Mouse (Mus musculus) cerebellum, postnatal 36 days (tissue): ENCODE results near the gene Olfr1274-ps.
"Not testable (repeated sequence)": the region's sequence is repeated elsewhere in the genome, so short reads cannot be mapped to it uniquely, and the experiment has no call there.

ENCODE experiments used
- DNase-seq, 2 experiments: peaks; one replicate each; pipeline ENCODE4 v3.0.0; 2021 to 2022; ENCODE audit warnings: mixed read lengths in 2 of 2

Gene Olfr1274-ps

DNA sequence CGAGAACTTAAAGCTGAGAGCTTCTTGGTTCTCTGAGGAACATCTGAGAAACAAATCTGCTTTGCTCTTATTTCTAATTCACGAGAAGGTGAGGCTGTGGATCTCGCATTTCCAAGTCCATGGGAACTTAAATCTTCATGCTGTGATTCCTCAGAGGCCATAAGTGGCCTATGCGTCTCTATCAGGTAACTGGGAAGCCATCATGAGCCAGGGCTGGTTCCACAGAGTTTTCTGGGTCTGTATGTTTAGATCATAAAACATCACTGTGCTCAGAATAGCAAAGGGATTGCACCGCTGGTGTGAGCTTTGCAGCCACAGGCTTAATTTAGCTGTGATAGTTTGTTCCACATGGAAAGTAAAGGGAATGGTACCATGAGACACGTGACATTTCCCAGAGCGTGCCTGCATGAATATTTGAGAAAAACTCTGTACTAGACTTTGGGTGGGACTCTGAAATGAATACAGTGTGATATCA lies at the start of gene Olfr1274-ps:
Gene Olfr1274-ps (plus strand): TSS at position 51 of the 475 bp plus-strand sequence.
- DNase-seq: not testable (repeated sequence)

DNA sequence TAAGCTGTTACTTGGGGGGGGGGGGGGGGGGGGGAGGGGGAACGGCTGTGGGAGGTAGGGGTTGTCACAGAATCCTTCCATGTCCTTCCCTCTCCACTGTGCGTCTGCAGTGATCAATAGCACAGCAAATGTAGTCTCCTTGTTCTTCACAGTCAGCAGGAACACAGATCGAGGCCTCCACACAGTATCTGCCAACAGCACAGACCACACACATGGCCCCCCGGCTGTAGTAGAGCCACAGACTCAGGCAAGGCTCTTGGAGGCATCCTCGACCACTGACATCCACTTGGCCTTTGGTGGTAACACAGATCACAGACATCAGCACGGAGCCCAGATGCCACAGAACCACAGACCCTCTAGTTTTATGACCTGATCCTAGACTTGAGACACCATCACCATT lies 47.4 kb upstream of the Olfr1274-ps start:
- not testable (repeated sequence) for DNase-seq

DNA sequence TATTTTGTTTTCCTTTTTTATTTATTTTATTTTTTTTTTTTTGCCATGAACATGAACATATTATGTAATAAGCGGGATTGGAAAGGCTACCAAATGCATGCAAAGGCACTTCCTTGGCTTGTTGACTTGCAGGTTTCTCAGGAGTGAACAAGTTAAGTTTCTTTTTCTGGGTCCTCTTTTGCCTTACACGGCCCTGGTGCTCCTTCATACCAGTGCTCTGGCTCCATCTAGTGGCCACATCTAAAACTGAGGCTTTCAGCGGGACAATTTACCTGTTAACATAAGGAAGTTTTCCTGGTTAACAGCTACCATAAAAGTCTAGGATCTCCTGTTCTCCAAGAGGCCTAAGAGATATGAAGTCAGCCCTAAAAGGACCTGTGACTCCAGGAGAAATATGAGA lies 46.9 kb upstream of the Olfr1274-ps start:
- not testable (repeated sequence) for DNase-seq

DNA sequence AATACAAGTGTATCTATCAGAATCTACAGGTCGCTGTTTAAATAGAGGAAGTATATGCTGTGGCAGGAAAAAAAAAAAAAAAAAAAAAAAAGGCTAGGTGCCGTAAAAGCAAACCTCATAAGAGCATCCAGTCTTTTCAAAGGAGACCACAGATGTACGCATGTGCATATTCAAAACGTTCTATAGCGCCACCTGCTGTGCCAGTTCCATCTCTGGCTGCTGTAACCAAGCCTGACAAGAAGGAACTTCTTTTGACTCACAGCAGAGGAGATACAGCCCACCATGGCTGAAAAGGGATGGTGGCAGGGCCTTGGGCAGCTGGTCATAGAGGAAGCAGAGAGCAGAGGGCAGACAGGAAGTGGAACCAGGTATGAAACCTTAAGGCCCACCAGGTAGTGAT lies 39.3 kb upstream of the Olfr1274-ps start:
- DNase-seq: not testable (repeated sequence)

DNA sequence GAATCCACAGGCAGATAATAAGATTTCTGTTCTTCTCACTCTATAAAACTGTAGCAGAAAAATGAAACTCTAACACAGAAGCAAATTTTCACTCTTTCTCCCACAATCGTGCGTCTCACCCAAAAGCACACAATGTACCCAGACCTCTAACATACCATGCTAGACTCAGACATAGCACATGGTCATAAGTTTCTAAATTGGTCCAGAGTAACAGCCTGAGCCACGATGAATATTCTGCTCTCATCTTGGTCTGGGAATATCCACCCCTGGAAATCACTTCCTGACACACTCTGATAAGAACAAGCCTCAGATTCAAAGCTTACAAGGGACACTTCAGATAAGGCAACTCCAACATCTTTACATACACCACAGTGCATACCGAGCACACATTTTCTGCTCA lies 38.3 kb upstream of the Olfr1274-ps start:
- DNase-seq: not testable (repeated sequence)

DNA sequence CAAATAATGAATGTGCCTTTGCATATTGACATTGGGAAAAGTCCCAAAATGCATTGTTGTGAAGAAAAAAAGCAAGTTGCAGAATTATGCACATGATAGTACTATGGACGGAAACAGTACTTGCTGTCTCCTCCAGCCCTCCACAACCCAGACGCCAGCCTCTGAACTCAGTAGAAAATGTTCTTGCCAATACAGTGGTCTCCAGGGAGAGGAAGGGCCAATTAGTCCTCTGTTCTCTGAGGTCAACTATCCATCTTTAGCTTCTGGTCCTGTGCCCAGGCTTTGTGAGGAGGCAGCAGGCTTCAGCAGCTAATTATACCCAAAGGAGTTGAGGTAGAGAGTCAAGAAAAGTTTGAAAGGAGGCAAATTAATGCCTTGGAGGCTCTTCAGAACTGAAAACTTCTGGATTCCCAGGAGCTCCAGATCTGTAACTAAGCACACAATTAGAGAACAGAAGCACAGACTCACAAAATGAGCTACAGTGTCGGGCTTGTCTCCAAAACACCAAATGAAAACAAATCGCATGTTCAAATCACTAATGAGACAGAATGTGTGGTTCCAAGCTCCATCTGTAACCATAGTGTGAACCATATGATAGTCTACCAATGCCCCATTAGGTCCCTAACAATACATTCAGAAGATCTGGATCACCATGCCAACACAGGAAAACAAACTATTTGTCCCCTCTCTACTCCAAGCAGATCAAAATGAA lies 15.8 kb downstream of the Olfr1274-ps start:
- not testable (repeated sequence) for DNase-seq

DNA sequence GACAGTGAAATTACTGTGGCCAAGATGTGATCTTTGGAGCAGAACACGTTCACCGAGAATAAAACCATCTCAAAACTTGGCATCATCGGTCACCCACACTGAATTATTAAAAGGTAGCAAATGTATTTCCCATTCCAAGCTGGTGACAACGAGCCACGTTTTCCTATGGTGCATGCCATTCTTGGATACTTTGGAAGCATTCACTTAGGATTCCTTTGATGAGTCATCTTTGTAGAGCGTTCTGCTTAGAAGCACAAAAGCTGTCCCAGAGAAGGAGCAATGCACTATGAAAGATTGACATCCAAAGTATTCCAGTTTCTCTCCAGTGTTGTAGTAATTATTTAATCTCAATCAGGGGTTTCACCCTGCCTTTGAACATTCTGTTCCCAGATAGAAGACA lies 23.8 kb downstream of the Olfr1274-ps start:
- DNase-seq: not testable (repeated sequence)

DNA sequence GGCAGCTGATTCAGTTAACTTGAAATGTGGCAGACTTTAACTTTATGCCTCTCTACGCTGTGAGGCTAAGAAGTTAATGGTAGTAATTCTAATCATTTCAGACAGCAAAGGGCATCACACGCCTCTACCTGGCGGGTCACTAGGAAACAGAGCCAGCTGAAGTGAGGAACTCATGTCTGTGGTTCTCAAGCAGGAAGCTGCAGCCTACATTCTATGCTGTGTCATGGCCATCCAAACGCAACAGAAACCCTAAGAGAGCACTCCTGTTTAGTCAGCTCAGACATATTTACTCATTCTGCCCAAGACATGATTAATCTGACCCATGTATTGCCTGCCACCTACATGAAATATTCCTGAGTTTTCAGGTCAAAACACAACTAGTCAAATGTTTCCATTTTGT lies 26.5 kb downstream of the Olfr1274-ps start:
- not testable (repeated sequence) for DNase-seq

DNA sequence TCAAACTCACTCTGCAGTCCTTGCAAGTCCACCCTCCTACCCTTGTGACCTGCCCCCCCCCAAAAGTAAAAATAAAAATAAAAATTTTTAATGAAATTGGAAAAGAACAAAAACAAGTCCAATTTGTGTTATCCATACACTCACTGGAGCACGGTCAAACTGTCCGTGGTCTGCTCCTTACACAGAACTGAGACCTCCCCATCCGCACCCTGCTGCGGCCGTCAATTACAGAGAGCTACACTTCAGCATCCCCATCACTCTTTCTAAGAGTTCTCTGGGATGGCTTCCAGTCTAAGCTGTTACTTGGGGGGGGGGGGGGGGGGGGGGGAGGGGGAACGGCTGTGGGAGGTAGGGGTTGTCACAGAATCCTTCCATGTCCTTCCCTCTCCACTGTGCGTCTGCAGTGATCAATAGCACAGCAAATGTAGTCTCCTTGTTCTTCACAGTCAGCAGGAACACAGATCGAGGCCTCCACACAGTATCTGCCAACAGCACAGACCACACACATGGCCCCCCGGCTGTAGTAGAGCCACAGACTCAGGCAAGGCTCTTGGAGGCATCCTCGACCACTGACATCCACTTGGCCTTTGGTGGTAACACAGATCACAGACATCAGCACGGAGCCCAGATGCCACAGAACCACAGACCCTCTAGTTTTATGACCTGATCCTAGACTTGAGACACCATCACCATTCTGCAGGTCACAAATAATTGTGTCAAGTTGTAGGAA lies 30.7 kb downstream of the Olfr1274-ps start:
- DNase-seq: not testable (repeated sequence)

DNA sequence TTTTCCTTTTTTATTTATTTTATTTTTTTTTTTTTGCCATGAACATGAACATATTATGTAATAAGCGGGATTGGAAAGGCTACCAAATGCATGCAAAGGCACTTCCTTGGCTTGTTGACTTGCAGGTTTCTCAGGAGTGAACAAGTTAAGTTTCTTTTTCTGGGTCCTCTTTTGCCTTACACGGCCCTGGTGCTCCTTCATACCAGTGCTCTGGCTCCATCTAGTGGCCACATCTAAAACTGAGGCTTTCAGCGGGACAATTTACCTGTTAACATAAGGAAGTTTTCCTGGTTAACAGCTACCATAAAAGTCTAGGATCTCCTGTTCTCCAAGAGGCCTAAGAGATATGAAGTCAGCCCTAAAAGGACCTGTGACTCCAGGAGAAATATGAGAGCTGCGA lies 31.3 kb downstream of the Olfr1274-ps start:
- DNase-seq: not testable (repeated sequence)

DNA sequence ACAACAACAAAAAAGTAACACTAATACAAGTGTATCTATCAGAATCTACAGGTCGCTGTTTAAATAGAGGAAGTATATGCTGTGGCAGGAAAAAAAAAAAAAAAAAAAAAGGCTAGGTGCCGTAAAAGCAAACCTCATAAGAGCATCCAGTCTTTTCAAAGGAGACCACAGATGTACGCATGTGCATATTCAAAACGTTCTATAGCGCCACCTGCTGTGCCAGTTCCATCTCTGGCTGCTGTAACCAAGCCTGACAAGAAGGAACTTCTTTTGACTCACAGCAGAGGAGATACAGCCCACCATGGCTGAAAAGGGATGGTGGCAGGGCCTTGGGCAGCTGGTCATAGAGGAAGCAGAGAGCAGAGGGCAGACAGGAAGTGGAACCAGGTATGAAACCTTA lies 39.0 kb downstream of the Olfr1274-ps start:
- not testable (repeated sequence) for DNase-seq

DNA sequence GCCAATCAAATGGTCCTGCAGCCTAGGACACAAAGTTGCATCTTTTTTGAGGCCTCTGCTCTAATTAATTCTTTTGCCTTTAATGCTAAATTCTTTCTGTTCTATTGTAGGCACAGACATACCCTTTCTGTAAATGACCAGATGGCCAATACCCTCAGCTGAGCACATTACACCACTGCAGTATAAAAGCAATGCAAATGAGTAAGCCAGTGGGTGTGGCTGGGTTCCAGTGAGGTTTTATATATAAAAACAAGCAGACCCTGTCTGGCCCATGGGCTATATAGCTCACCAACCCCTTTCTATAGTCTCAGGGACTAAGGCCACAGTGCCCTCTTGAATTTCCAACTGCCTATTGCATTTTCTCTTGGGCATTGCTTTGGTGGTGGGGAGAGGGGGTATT lies 41.7 kb downstream of the Olfr1274-ps start:
- DNase-seq: not testable (repeated sequence)

DNA sequence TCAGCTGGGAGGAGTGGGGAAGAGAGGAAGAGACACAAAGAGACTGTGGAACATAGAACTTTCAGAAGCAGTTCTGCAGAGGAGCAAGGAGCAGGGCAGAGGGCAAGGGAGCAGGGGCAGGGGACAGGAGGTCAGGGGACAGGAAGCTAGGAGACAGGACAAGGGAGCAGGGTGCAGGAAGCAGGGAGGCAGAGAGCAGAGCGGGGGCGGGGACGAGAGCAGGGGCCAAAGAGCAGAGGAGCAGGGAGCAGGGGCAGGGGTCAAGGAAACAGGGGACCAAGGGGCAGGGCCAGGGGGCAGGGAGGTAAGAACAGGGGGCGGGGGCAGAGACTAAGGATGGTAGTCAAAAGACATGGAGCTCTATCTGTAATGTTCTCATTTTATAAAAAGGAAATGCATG lies 43.3 kb downstream of the Olfr1274-ps start:
- not testable (repeated sequence) for DNase-seq

DNA sequence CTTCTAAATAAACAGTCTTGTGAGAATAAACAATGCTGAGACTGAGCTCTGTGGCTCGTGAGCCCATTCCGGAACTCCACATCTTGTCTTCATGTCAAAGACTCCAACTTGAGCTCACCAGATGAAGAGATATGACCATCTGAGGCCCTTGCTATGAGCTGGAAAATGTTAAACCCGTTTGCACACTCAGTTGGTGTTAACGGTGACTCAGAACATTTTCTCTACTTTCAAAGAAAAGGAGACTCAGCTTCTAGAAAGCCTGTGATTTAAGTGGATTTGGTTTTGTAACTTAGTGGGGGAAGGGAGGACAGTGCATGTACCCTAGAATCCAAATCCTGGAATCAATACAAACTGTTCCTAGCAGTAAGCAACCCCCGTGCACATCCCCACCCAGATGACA lies 45.3 kb downstream of the Olfr1274-ps start:
- no peak for DNase-seq

DNA sequence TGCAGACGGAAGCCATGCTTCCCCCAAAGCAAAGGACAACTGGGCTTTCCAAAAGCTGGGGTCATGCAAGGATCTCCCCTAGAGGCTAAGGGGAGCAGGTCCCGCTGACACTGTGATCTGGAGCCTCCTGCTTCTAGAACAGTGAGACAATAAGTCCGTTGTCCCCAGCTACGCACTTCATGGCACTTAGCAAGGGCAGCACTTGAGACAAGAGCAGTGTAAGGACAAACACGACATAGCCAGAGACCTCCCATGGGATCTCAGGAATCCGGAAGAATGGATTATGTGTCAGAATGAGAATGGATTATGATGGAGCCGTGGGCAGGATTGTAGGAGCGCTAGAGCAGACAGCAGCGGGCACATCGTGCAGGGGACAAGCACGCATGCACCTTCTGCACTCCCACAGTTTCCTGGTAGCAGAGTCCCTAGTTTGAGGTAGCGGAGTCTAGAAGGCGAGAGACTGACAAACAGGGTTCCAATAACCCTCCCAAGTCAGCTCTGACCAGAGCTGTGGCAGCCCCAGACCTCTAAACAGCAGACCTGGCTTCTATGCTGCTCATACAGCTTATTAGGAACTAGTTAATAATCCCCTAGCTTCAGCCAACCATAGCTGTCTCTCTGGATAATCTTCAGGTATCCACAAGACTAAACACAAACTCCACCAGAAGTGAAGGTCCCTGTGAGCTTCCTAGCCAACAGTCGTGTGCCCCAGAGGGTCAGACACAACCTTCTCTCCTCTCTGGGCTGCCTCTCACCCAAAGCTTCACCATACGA lies 50.7 kb downstream of the Olfr1274-ps start:
- no peak for DNase-seq

DNA sequence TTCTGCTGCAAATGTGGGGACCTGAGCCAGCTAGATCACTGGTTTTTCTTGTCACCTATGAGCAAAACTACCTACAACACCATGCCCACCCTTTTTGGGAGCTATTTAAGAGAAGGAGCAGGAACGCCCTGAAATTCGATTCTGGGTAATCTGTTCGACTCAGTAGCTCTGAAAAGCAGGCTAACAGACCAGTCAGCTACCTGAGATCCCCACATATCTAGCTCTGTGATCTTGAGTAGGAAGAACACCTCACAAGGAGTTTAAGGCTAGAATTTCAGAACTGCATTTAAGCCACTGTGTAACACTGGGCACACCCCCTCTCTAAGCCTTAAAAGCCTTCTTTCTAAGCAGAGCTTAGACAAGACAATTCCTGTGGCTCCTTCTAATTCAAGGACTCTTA lies 53.9 kb downstream of the Olfr1274-ps start:
- DNase-seq: no peak
